Mouse (Mus musculus): ENCODE measurements around the gene Runx1.

- TF ChIP-seq CTCF (IDR thresholded peaks at IDR 0.05; ENCODE audit: control insufficient read depth, insufficient read depth, insufficient replicate concordance, low read depth, low read length) = no peak
- TF ChIP-seq POLR2A (IDR thresholded peaks at IDR 0.05; ENCODE audit: control insufficient read depth, low read depth, low read length) = no peak
These were observed 172.1 kb downstream of the Runx1 start for GRCm38 (mm10) chr16:92653816-92654215.
